Mouse (Mus musculus) liver, embryonic 14.5 days (tissue): Measurements from ENCODE around the gene Rtkn2. TPM values are rescaled to one million over a fixed set of nuclear protein-coding genes. Genes with fewer than 3 reads are reported as not detected.

Source experiments
- ATAC-seq: fragments of 200-750 bp; cut with Nextera tagmentation; 2 replicates; pipeline ENCODE4 v1.8.0; 2017; ENCODE audit warnings: moderate number of reproducible peaks, mild to moderate bottlenecking, moderate library complexity; ENCODE audit not compliant: insufficient read depth
- DNase-seq, 3 experiments: peaks; one replicate each; pipeline ENCODE4 v3.0.0-alpha.2; 2012 to 2013; ENCODE audit warnings: low read depth in 3 of 3, low spot score in 3 of 3
- H3K27ac ChIP-seq: fragments of 300-500 bp; sonication (generic); 2 replicates; pipeline ENCODE4 v1.5.1; 2014; ENCODE audit warnings: moderate library complexity, mild to moderate bottlenecking, control low read depth, inconsistent platforms
- H3K27me3 ChIP-seq: fragments of 300-500 bp; sonication (generic); 2 replicates; pipeline ENCODE4 v1.6.1; 2014; ENCODE audit warnings: mild to moderate bottlenecking, low read length, moderate library complexity; ENCODE audit not compliant: control insufficient read depth, insufficient read depth
- H3K36me3 ChIP-seq: fragments of 300-500 bp; sonication (generic); replicated peaks from 2 replicates; pipeline ENCODE4 v1.6.1; 2014; ENCODE audit warnings: low read depth; ENCODE audit not compliant: control insufficient read depth, insufficient read depth
- H3K4me1 ChIP-seq, 2 experiments: fragments of 200-500 bp in 1 of 2; fragments of 300-500 bp in 1 of 2; sonication (generic) in 1 of 2; replicated peaks; 2 replicates each; pipeline ENCODE4 v1.6.1; 2012 to 2014; ENCODE audit warnings: antibody characterized with exemption in 1 of 2, inconsistent platforms in 1 of 2, low read length in 1 of 2; ENCODE audit not compliant: control insufficient read depth in 2 of 2, insufficient read depth in 2 of 2
- H3K4me2 ChIP-seq: fragments of 300-500 bp; sonication (generic); 2 replicates; pipeline ENCODE4 v1.6.1; 2014; ENCODE audit warnings: low read depth, mild to moderate bottlenecking, control low read depth, moderate library complexity
- H3K4me3 ChIP-seq, 2 experiments: fragments of 200-500 bp in 1 of 2; fragments of 300-500 bp in 1 of 2; sonication (generic) in 1 of 2; 2 replicates each; pipeline ENCODE4 v1.5.1; 2012 to 2014; ENCODE audit warnings: low read depth in 2 of 2, low read length in 2 of 2, mild to moderate bottlenecking in 2 of 2, control low read depth in 1 of 2, inconsistent platforms in 1 of 2, moderate library complexity in 1 of 2; ENCODE audit not compliant: insufficient read depth in 1 of 2
- H3K9ac ChIP-seq: fragments of 300-500 bp; sonication (generic); replicated peaks from 2 replicates; pipeline ENCODE4 v1.6.1; 2014; ENCODE audit warnings: mild to moderate bottlenecking, control low read depth, moderate library complexity
- H3K9me3 ChIP-seq: fragments of 300-500 bp; sonication (generic); 2 replicates; pipeline ENCODE4 v1.6.1; 2016; ENCODE audit warnings: low read length, mixed read lengths; ENCODE audit not compliant: control insufficient read depth
- CTCF ChIP-seq: IDR thresholded peaks from 2 replicates; pipeline ENCODE4 v1.5.1; 2016; ENCODE audit warnings: antibody characterized with exemption, low read depth, control low read depth
- EP300 ChIP-seq: IDR thresholded peaks from 2 replicates; pipeline ENCODE4 v1.6.1; 2016; ENCODE audit warnings: antibody characterized with exemption, low read depth
- WGBS: fragments of 180-500 bp; shearing (Covaris S2); extraction: QIAGEN DNeasy Blood & Tissue Kit; methylation state at CpG from one replicate; pipeline ENCODE4 v1.1.7; 2014; ENCODE audit not compliant: insufficient replicate concordance; 5-methylcytosine and 5-hydroxymethylcytosine counted together
- polyA plus RNA-seq, 2 experiments: library from polyadenylated mRNA; depleted of rRNA in 1 of 2; stranded (reverse) in 1 of 2; unstranded in 1 of 2; fragments of >200 nt; fragmentation: Nextera tagmentation in 1 of 2; extraction: Ambion mirVana in 1 of 2; gene quantifications; 2 replicates each; pipeline versions ENCODE4 v1.2.1 to v1.2.3; 2012 to 2014

Rtkn2 gene
- polyA plus RNA-seq, 2 experiments, result 0.37 to 0.93 TPM

DNA sequence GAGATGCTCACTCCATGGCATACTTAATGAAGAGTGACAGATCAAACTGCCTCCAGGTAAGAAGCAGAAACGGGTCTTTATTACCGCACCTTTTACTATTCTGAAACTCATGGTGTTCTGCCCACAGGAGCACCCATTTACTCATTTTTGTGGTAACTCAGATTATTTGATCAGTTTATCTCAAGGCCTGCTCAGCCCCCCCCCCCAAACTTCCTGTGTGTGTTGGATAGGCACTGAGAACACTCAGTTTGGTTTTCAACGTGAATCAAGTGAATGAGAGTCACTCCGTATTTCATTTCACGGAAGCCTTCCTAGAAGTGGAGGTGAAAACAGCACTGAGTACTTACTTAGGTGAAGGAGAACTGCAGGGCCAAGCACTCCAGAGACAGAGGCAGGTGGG lies 74.8 kb downstream of the Rtkn2 start:
- ATAC-seq, result no peak
- no peaks in the 10 kb centered on the region for H3K4me1 ChIP-seq
- WGBS, result 66% methylated on average over 5 of the region's 5 CpGs

GRCm38 (mm10) chr10:68054706-68055105 lies 75.3 kb downstream of the Rtkn2 start:
- Histone ChIP-seq H3K4me3 (no peak overlapping the region), H3K27ac (no peak overlapping the region), H3K4me2 (no peak overlapping the region), H3K9me3 (no peaks in the 10 kb centered on the region), H3K4me1 (no peaks in the 10 kb centered on the region), H3K36me3 (no peaks in the 10 kb centered on the region), H3K9ac (no peak overlapping the region), H3K27me3 (no peaks in the 10 kb centered on the region)
- TF ChIP-seq EP300 (no peak), CTCF (no peak)
- ATAC-seq (no peak), DNase-seq (no peak)
- WGBS, result 67% methylated on average over 6 of the region's 6 CpGs

More for the DNA sequence above, 74.8 kb downstream of the Rtkn2 start:
- Histone ChIP-seq H3K9me3 (no peaks in the 10 kb centered on the region), H3K27me3 (no peaks in the 10 kb centered on the region), H3K36me3 (no peaks in the 10 kb centered on the region), H3K4me3 (no peak overlapping the region), H3K4me2 (no peak overlapping the region), H3K9ac (no peak overlapping the region), H3K27ac (no peak overlapping the region)
- no peak for TF ChIP-seq CTCF
- no peak for TF ChIP-seq EP300
- DNase-seq, result no peak

- no peak overlapping the region for H3K4me3 ChIP-seq
- H3K27ac ChIP-seq, result no peak overlapping the region
- no peak overlapping the region for H3K4me2 ChIP-seq
- DNase-seq (peak; percentile 31 to 47 (median 41)), ATAC-seq (peak; percentile 71)
- no peaks in the 10 kb centered on the region for H3K9me3 ChIP-seq
- no peak overlapping the region for H3K9ac ChIP-seq
- no peaks in the 10 kb centered on the region for H3K4me1 ChIP-seq
- H3K27me3 ChIP-seq, result no peaks in the 10 kb centered on the region
- WGBS, result 62% methylated on average over 3 of the region's 3 CpGs
- no peaks in the 10 kb centered on the region for H3K36me3 ChIP-seq
- TF ChIP-seq CTCF, result no peak
- TF ChIP-seq EP300, result no peak
Observed at GRCm38 (mm10) chr10:68057841-68058240, 78.5 kb downstream of the Rtkn2 start.

DNA sequence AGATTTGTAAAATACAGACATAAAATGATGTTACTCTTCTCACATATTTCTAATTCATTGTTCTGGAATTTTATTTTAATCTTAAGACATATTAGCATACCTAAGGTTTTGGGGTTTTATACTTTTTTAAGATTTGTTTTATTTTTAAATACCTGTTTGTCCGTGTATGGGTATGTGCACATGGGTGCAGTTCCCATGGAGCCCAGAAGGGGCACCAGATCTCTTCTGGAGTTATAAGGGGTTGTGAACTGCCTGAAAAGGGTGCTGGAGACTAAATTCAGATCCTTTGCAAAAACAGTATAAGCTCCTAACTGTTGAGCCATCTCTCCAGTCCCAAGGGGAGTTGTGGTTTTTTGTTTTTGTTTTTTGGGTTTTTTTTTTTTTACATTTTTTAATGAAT lies 79.0 kb downstream of the Rtkn2 start:
- WGBS, result 85% methylated on average over 1 of the region's 1 CpGs
- Histone ChIP-seq H3K9ac (no peak overlapping the region), H3K27me3 (no peaks in the 10 kb centered on the region), H3K9me3 (no peaks in the 10 kb centered on the region), H3K4me1 (no peaks in the 10 kb centered on the region), H3K4me3 (no peak overlapping the region), H3K36me3 (no peaks in the 10 kb centered on the region), H3K4me2 (no peak overlapping the region), H3K27ac (no peak overlapping the region)
- ATAC-seq (no peak), DNase-seq (no peak)
- TF ChIP-seq EP300 (no peak), CTCF (peak; percentile 20; the same call in 1 of the 2 replicates)

DNA sequence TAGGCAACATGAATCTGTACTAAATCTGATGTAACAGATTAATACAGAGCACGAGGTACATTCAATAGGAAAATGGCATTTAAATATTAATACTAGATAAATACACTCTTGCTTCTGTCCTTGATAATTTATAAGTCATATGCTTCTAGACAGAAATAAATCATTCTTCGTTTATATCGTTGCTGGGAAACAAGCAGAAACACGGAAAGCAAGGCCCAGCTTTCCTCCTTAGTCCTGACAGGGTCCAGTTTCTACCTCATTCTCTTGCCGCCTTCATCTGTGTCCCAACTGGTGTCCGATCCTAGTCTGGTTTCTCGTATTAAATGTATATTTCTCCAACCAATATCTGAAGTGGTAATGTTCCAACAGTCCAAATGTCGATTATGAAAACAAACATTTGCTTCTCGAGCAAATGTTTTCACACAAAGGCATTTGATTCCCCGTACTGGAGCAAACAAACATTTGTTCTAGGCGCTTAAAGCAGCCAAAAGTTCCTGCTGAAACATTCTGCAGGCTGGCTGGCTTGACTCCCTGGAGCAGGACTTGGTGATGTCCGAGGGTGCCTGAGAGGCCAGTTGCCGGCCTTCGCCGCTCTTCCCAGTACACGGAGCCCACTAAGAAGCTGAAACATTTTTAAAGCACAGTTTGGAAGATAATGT lies 81.3 kb downstream of the Rtkn2 start:
- no peak overlapping the region for H3K4me3 ChIP-seq
- no peak overlapping the region for H3K27ac ChIP-seq
- no peaks in the 10 kb centered on the region for H3K9me3 ChIP-seq
- TF ChIP-seq CTCF, result no peak
- no peak for TF ChIP-seq EP300
- no peaks in the 10 kb centered on the region for H3K27me3 ChIP-seq
- no peak overlapping the region for H3K4me2 ChIP-seq
- no peaks in the 10 kb centered on the region for H3K4me1 ChIP-seq
- H3K9ac ChIP-seq, result no peak overlapping the region
- DNase-seq (no peak), ATAC-seq (no peak)
- H3K36me3 ChIP-seq, result no peaks in the 10 kb centered on the region
- WGBS, result 69% methylated on average over 16 of the region's 16 CpGs
